Mouse (Mus musculus): ENCODE data around the gene Lmx1a.
A peak's percentile ranks its signal among the peaks of the same experiment; 100 is the strongest.

Gene Lmx1a

DNA sequence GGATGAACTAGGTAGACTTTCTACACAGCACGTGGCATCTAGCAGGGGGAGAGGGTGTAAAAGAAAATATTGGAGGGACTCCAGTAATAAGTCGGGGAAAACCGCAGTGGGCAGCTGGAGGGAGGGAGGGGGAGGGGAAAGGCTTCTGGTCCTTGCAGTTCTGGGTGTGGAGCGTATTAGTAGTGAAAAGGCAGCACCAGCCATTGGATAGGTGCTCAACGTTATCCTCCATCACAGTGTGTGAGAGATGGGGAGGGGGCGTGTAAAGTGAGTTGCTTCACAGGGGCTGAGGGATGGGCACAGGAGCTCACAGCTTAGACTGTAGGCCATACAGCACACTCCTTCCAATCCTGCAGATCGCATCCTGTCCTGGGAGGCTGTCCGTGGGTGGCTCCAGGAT is 100.4 kb downstream of the Lmx1a start:
- no peak for DNase-seq

DNA sequence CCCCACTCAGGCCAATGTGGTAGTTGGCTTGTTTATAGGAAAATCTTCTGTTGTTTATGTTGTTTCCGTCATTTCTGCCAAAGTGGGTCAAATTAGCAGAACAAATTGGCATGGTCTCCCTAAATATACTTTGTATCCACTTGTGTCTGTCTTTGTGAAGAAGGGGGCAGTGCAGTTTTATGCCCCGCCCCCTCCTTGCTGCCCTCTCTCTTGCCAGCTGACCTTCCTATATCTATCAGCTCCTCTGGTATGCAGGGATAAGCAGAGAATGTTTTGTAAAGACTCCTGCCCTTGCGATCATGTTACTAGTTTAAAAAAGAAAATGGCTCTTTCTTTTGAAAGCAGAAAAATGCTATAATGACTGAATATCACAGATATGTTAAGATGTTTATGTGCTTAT is 101.7 kb downstream of the Lmx1a start:
- no peak for DNase-seq

DNA sequence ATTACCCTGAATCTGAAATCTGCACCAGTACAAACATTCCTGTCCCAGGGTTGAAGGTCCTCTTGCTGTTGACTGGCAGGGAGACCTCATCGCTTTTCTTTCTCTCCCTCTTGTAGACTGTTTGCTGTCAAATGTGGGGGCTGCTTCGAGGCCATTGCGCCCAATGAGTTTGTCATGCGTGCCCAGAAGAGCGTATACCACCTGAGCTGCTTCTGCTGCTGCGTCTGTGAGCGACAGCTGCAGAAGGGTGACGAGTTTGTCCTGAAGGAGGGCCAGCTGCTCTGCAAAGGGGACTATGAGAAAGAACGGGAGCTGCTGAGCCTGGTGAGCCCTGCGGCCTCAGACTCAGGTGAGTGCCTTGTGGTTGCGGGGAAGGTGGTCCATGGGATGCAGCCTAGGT is 102.2 kb downstream of the Lmx1a start:
- no peak for DNase-seq

DNA sequence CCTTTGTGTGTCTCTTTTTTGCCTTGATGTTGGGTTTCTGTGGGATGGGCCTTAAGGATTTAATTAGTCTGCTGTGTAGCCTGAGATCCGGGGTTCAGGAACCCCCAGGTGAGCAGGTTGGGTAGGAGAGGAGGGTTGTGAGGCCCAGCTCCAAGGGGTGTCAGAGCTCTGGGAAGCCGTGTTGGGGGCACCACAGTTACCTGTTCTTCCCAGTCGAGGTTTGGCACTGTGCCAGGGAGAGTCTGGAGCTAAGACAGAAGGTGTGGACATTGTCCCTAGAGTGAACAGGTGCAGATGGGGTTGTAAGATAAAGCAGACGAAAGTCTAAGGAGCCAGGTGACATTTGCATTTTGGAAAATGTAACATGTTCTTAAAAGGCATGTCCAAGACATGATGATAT is 112.9 kb downstream of the Lmx1a start:
- DNase-seq = peak in 1 of 2 experiments; percentile 33

DNA sequence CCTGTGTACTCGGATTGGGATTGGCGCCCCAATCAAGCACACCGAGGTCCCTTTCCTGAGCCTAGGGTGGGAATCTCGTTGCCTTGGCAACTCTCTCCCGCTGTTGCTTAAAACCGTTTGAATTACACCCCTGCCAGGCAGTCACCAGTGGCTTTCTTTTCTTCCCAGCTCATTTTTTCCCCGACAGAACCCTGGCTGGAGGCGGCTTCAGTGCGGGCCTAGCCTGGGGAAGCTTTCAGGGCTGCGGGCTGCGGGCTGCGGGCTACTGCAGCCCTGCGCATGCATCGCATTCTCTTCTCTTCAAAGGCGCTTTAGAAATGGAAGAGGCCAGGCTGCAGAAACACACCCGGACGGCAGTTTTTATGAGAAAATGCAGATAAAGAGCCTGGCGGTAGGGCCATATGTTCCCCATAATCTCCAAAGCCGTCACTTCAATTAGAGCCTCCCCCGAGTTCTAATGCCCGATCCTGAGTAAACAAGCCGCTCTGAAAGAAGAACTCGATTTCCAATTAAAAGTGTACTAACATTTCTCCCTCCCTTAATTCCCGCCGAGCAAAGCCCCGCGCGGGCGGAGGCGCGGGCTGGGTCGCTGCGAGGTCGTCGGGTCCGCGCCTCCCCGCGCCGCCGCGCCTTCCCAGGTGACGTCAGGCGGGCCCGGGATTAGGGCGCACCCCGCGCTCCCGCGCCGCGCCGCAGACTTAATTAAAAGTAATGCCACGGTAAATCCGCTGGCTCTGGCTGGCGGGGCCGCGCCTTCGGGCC is 113.7 kb downstream of the Lmx1a start:
- DNase-seq = peak; percentile 19 to 36

DNA sequence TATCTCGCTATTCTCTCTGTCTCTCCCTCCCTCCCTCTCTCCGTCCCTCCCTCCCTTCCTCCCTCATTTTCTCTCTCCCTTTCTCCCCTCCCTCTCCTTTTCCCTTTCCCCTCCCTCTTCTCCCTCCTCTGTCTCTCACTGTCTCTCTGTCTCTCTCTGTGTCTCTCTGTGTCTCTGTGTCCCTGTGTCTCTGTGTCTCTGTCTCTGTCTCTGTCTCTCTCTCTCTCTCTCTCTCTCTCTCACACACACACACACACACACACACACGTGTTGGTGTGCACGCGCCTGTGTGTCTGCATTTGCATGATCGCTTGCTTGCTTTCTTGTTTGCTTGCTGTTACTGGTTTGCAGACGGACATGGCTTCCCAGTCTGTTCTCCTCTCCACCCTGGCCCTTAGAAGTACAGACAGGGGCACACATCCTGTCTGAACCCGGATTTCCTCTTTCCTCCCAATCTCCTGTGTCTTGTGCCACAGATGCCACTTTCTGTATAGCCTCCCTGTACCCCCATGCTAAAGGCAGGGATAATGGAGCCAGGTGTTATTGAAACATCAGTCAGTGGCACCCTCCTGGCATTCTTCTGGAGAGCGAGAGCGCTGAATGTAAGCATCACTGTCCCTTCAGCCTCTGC is 114.4 kb downstream of the Lmx1a start:
- DNase-seq = no peak

DNA sequence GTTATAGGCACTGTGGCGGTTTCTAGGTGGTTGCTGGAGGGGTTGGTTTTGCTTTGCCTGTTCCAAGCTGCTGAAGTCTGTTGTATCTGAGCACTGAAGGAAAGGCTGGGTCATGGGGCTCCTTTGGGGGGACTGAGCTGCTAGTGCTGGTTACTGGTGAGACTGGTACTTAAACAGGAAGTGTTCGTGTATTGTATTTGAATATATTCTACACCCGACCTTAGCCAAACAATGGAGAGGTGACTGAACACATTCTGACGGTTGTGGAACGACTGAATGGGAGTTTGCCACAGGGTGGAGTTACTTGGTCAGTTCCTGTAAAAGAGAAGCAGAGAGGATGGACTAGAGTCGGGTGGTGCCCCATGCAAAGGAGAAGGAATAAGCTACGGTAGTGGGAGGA is 115.8 kb downstream of the Lmx1a start:
- no peak for DNase-seq

DNA sequence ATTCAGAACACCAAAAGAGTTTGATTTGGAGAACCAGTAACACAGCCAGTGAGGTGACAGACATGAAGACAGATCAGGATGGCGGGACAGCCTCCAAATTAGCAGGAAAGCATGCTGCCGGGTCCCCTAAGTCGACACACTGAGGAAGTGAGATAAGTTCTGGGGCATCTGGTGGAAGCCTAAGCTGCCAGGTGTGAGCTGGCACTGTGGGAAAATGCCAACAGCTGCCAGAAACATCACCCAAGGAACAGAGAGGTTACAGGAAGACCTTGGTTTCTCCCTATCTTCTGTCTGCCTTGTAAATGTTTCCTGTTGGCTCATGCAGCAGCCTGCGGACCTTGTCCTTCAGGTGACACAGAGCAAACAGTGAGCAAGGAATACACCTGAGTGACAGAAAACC is 122.1 kb downstream of the Lmx1a start:
- DNase-seq = no peak

DNA sequence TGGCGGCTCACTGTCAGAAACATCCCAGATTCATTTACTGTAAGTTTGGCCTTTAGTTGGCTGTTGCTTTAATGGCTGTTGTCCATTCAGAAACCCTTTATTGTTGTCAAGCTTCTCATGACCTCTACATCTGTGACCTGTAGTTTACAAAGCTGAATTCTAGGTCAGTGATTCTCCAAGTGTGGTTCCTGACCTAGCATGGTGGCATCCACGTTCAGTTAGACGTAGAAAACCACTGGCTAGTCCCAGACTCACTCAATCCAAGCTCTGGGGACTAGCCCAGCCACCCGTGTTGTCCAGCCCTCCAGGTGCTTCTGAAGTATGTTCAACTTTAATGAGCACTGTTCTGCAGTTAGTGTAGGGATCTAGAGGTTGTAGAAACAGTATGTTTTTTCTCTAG is 126.1 kb downstream of the Lmx1a start:
- DNase-seq = no peak

DNA sequence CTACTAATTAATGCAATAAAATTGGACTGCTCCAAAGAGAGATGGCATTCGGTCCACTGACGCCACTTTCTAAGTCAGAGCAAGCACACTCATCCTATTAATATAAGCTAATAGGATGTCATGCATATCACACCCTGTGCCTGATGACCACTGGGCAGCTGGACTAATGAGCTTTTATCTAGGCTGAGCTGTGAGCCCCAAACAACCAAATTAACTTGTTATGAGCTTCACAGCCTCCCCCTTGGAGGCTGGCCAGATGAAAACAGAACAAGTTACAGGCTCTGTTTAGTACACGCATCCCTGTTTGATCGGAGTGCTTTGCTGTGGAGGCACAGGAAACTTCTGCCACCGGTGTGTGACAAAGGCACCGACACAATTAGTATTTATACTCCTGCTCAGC is 128.0 kb downstream of the Lmx1a start:
- no peak for DNase-seq

DNA sequence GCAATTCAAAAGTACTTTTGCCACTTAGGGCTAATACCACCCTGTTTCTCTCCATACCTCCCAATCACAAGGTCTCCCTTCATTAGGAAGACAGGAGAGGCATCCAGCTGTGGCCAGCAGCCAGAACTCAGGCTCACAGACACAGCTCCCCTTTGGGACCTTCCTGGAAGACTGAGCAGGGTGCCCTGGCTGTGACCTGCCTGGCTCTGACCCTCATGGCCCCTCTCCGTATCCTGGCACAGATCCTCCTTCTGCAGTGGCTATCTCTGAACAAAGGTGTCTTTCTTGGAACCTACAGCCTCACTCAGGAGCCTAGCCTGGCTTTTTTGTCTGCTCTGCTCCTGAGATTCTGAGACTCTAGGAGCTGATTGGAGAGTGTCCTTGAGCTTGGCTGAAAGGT is 128.6 kb downstream of the Lmx1a start:
- no peak for DNase-seq

DNA sequence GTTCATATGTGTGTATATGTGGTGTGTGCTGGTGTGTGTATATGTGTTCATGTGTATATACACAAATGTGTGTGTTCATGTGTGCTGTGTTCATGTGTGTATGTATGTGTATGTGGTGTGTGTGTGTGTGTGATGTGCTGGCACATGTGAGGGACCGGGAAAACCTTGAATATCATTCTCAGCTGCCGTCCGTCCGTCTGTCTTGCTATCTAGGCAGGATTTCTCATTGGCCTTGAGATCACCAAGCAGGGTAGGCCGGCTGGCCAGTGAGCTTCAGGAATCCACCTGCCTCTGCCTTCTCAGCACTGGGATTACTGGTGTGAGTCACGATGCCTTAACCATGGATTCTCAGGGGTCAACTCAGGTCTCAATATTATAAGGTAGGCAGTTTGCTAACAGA is 131.0 kb downstream of the Lmx1a start:
- no peak for DNase-seq

DNA sequence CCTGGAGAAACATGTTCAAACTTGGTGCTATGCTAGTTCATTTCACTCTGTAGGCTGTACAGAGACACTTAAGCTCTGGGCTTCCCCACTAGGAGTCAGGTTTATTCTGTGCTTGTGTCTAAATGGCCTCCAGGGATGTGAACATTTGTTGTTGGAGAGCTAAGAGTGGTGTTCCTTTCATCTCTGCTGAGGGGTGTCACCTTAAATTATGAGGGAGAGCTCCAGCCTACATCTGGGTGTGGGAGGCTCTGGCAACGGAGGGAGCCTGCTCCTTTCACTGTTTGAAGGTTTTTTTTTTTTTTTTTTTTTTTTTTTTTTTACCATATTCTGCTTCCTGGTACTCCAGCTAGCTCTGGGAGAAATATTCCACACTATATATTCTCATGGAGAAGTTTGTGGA is 132.1 kb downstream of the Lmx1a start:
- DNase-seq = no peak

DNA sequence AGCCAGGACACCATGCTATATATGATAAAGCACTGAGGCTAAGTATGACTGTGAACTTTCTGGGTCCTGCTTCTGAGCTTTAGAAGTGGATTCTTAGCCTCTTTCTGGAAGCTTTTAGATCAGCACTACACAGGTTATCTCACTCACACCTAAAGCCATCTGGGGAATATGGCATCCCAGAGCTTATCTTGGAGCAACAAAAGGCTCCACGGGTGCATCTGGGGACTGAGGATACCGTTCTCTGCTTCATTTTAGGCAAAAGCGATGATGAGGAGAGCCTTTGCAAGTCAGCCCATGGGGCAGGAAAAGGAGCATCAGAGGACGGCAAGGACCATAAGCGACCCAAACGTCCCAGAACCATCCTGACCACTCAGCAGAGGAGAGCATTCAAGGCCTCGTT is 141.3 kb downstream of the Lmx1a start:
- no peak for DNase-seq

DNA sequence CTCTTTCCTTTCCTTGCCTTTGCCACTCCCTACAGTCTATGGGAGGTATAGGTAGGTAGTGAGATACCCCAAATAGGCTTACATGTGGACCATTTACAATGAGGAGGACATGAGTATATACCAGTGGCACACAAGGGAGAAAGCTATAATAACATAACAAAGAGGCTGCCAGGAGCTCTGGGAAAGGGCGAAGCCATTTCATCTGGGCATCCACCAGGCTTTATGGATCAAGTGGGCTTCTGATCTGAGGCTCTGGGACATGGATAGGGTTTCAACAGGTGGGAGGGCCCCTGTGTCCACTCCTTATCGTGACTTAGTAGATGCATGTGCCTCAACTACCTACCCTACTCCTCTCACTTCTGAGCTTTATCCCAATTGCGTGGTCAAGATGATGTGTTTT is 142.6 kb downstream of the Lmx1a start:
- no peak for DNase-seq

DNA sequence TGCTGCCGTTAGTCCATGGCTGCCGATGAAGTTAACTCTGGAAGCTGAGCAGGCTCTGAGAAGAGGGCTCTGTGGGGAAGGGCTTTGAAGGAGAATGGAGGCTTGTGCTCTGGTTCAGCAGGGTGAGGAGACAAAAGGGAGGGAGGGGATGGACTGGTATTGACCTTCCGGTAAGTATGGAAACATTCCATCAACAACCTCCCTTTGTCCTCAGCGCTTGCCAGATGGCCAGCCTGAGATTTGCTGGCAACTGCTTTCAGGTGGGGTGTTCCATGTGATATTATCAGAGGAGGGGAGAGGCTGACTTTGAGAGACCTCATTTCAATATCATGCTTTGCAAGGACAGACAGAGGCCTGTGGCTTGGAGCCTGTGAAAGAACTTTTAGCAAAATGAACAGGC is 165.8 kb downstream of the Lmx1a start:
- no peak for DNase-seq

DNA sequence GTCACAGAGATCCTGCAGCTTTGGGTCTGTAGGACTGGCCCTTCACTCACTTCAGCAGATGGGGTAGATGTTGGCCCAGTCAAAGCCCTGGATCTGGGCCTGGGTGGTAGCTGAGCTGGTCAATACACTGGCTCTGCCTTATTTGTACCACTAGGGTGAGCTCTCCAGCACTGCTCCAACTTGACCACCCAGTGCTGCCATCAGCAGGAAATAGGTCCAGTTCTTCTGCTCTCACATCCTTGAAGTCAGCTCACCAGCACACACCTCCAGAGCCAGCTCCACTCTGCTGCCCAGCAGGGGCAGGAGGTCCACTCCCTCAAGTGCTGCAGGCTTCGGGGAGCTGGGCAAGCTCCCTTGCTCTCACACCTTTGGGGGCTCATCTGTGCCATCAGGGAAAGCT is 183.0 kb downstream of the Lmx1a start:
- no peak for DNase-seq

DNA sequence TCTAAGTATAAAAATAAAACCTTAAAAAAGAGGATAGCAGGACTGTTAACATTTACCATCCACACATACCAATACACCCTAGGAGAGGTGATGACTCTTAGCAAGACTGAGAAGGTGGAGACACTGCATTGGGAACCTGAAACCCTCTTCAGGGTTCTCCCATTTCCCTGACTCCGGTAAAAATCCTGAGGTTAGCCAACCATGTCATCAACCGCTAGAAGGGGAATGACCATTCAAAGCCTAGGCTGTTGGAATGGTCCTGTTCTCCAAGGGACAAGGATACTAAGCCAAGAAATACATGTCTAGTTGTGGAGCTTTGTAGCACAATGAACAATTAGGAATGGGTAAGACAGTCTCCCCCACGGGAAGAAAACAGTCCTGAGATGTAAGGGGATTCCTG is 185.1 kb downstream of the Lmx1a start:
- no peak for DNase-seq

DNA sequence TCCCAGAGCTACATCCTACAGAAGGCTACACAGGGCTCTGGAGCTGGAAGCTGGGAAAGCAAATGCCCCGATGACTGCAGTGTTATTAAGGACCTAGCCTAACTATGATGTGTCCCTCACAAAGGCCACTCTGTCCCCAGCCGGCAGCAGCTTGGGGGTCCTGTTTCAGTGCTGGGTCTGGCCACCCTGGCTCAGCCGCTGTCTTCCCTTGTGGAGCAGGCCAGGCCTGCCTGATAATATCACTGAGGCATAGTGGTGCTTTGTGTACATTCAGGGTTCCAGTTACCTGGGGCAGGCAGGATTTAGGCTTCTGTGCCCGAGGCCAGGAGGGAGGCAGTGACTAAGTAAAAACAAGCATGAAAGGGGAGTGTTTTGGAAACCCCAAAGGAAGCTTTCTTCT is 188.9 kb downstream of the Lmx1a start:
- DNase-seq = no peak

DNA sequence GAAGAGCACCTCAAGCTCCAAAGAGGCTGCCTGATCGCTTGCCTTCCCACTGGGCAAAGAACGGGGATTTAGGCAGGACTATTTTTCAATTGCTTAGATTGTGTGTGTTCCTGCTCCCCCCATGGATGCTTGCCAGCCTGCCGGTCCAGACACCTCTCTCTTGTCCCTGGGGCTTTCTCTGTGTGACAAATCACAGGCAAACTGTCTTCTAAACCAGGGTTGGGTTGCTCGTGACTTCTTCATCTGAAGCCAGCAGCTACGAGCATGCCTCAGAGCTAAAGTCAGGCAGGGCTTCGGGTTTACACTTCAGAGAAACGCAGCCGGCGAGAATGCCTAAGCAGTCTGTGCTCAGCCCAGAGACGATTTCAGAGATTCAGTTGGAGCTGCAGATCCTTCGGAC is 189.3 kb downstream of the Lmx1a start:
- DNase-seq = no peak

DNA sequence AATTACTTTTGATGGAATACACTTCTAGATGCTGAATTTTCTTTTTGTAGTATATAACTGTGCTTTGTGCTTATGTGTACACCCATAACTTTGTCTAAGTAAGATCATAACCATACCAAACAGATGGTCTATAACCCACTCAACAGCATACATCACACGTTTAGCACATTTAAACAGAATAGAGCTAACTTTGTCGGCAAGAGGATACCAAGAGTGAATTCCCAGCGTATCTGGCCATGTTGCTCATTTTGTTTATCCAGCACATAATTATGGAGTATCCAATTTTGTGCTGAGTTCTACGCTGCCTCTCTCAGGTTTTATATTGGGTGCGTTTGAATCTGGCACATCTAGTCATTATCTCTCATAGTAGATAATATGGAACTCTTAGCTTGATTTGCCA is 196.7 kb downstream of the Lmx1a start:
- DNase-seq = no peak

DNA sequence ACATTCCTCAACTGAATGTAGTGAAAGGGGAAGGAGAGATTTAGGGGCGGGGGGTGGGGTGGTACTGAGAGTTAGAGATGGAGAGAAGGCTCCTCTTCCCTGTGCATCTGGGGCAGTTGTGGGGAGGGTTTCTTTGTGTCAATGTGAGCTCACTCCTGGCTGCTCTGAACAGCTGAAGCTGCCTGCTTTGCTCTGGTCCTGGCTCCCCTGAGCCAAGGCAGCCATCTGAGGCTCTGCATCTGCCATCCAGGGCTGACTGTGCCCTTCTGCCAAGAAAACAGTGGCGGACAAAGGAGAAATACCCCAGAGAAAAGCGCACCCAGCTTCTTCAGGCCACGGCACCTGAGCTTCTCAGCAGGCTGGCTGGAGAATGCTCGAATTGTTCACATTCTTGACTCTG is 199.1 kb downstream of the Lmx1a start:
- DNase-seq = no peak

DNA sequence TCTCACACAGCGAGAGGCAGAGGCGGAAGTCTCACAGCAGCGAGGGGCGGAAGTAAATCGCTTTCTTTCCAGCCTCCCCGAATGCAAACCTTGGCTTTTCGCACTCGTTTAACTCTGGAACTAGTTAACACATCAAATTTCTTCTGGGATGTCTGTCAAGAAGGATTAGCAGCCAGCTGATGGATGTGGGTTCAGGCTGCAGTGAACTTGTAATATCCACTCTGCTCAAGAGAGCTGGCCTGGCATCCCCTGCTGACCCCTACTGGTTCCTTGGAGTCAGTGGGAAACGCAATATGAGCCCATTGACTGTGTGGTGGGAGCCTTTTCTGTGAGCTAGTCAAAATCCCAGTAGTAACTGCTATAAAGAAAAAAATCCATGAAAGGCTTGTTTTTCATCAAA is 199.8 kb downstream of the Lmx1a start:
- peak in 1 of 2 experiments; percentile 9 for DNase-seq

DNA sequence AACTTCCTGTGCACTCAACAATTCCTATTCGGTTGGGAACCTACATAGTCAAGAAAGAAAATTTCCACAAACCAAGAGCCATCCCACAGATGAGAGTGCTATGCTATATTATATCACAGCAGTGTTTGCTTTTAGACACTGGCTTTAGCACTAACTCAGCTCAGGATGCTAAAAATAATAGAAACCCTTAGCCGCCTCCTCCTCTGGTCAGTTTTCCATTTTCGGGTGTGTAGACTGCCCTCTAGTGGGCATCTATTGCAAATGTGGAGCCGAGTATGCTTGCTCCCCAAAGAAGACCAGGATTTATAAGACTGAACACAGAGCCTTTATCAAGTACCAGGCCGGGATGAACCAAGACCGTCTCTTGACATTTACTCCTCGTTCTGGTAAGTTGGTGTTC is 207.2 kb downstream of the Lmx1a start:
- peak; percentile 27 to 44 for DNase-seq
